Mouse (Mus musculus) midbrain, embryonic 13.5 days (tissue): ENCODE data around the gene Psmd10. TPM values are rescaled to one million over a fixed set of nuclear protein-coding genes. Genes with fewer than 3 reads are reported as not detected.

Experiments
- ATAC-seq: fragments of 200-750 bp; cut with Nextera tagmentation; 2 replicates; pipeline ENCODE4 v1.8.0; 2017; ENCODE audit warnings: mild to moderate bottlenecking, moderate TSS enrichment, moderate library complexity
- H3K27ac ChIP-seq: fragments of 300-500 bp; sonication (generic); 2 replicates; pipeline ENCODE4 v1.5.1; 2015; ENCODE audit warnings: inconsistent platforms, mild to moderate bottlenecking, moderate library complexity
- H3K27me3 ChIP-seq: fragments of 300-500 bp; sonication (generic); 2 replicates; pipeline ENCODE4 v1.6.1; 2015; ENCODE audit warnings: mild to moderate bottlenecking, inconsistent platforms
- H3K36me3 ChIP-seq: fragments of 300-500 bp; sonication (generic); 2 replicates; pipeline ENCODE4 v1.6.1; 2015; ENCODE audit warnings: mild to moderate bottlenecking, inconsistent platforms
- H3K4me1 ChIP-seq: fragments of 300-500 bp; sonication (generic); replicated peaks from 2 replicates; pipeline ENCODE4 v1.6.1; 2015; ENCODE audit warnings: inconsistent platforms
- H3K4me2 ChIP-seq: fragments of 300-500 bp; sonication (generic); replicated peaks from 2 replicates; pipeline ENCODE4 v1.6.1; 2015; ENCODE audit warnings: moderate library complexity, mild to moderate bottlenecking, inconsistent platforms
- H3K4me3 ChIP-seq: fragments of 300-500 bp; sonication (generic); replicated peaks from 2 replicates; pipeline ENCODE4 v1.5.1; 2015; ENCODE audit warnings: mild to moderate bottlenecking, inconsistent platforms
- H3K9ac ChIP-seq: fragments of 300-500 bp; sonication (generic); replicated peaks from 2 replicates; pipeline ENCODE4 v1.6.1; 2015; ENCODE audit warnings: mild to moderate bottlenecking, inconsistent platforms
- H3K9me3 ChIP-seq: fragments of 300-500 bp; sonication (generic); 2 replicates; pipeline ENCODE4 v1.6.1; 2016; ENCODE audit warnings: mild to moderate bottlenecking, inconsistent platforms
- WGBS: fragments of 180-500 bp; shearing (Covaris S2); methylation state at CpG from one replicate; pipeline ENCODE4 v1.1.7; 2015; 5-methylcytosine and 5-hydroxymethylcytosine counted together
- polyA plus RNA-seq: library from polyadenylated mRNA; unstranded; fragments of >200 nt; fragmentation: Nextera tagmentation; extraction: Ambion mirVana; gene quantifications from 2 replicates; pipeline ENCODE4 v1.2.1, GENCODE M21; 2015

Gene Psmd10
- polyA plus RNA-seq, 1 experiment from 2014 or later: 47.1 TPM

DNA sequence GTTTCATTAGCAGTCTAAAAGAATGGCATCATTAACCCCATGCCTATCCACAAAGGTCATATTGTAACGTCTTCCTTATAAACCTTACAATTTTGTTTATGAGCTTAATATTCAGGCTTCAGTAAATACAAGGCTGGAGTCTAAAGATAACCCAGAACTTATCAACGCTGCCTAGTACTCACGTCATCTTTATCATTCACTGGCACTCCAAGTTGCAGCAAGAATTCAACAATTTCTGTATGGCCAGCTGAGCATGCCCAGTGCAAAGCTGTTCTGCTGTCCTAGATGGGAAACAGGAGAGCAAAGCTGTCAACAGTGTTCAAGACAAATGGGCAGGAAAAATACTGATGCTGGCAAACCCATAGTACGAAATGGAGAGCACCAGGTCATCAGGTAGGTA, 2.9 kb downstream of the Psmd10 start:
- WGBS: 88% methylated on average over 4 of the region's 4 CpGs
- Histone ChIP-seq H3K4me2 (no peak overlapping the region), H3K9me3 (no peaks in the 10 kb centered on the region), H3K27ac (no peak overlapping the region), H3K36me3 (0 out of 2 replicates have a peak, but pooled peaks cover 2% of the 10 kb centered on the region), H3K4me1 (0 out of 2 replicates have a peak, but pooled peaks cover 7% of the 10 kb centered on the region), H3K27me3 (peaks cover 44% of the 10 kb centered on the region), H3K9ac (no peak overlapping the region), H3K4me3 (no peak overlapping the region)
- ATAC-seq: no peak

DNA sequence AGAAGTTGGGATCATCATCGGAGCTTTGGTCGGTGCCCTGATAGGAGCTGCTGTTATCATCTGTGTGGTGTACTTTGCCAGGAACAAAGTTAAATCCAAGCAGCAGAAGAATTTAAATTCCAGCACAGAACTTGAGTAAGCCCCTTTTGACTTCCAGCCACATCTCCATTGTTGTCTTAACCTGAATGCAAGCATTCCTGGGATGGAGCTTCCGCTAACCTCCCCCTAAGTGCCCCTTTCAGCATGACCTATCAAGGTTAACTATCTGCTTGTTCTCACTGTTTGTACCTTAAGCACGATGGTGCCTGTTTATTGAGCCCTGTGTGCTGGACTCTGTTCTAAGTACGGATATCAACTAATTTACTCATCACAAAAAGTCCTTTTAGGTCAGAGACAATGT, 20.3 kb downstream of the Psmd10 start:
- no peaks in the 10 kb centered on the region for H3K4me1 ChIP-seq
- no peak overlapping the region for H3K4me3 ChIP-seq
- no peaks in the 10 kb centered on the region for H3K9me3 ChIP-seq
- no peak overlapping the region for H3K4me2 ChIP-seq
- no peak for ATAC-seq
- H3K27ac ChIP-seq: no peak overlapping the region
- peaks cover 57% of the 10 kb centered on the region for H3K27me3 ChIP-seq
- no peak overlapping the region for H3K9ac ChIP-seq
- H3K36me3 ChIP-seq: no peaks in the 10 kb centered on the region
- 77% methylated on average over 5 of the region's 5 CpGs for WGBS

DNA sequence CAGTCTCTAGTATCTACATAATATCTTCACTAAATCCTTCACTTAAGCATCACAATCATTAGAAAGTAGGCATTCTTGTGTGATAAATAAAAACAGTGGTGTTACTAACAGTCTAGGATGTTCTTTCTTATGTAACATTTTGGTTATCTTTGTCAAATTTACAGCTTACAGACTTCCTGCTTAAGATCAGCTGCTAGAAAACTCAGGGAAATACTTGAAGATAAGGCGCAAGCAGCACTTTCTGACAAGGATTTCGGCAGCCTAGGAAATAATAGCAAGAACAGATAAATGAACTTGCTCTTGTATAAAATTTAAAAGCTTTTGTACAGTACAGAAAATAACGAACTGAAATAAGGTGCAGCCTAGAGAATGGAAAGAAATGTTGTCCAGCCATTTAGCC, 23.3 kb downstream of the Psmd10 start:
- Histone ChIP-seq H3K27me3 (peaks cover 54% of the 10 kb centered on the region), H3K36me3 (no peaks in the 10 kb centered on the region)
- WGBS: 85% methylated on average over 3 of the region's 3 CpGs

DNA sequence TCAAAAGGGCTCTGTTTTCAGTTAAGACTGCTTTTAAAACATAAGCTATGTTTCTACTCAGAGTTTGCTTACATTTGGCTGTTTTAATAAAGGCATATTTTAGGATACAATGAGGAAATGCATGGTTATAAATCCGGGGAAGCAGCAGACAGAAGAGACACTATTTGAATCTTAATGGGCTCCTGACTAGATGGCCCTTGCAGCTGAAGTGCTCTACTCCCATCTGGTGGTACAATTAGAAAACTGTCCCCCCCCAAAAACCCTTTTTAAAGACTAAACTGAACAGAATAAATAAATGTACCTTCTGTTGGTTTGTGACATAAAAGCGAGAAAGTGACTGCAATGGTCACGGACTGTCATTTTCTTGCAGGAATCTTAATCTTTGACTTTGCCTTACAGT, 24.5 kb downstream of the Psmd10 start:
- H3K9me3 ChIP-seq: no peaks in the 10 kb centered on the region
- 65% methylated on average over 3 of the region's 3 CpGs for WGBS
- H3K4me2 ChIP-seq: no peak overlapping the region
- peaks cover 53% of the 10 kb centered on the region for H3K27me3 ChIP-seq
- ATAC-seq: no peak
- H3K9ac ChIP-seq: no peak overlapping the region
- H3K4me1 ChIP-seq: no peaks in the 10 kb centered on the region
- no peak overlapping the region for H3K4me3 ChIP-seq
- no peak overlapping the region for H3K27ac ChIP-seq
- H3K36me3 ChIP-seq: no peaks in the 10 kb centered on the region

More for the DNA sequence above, 23.3 kb downstream of the Psmd10 start:
- no peak for ATAC-seq
- Histone ChIP-seq H3K9ac (no peak overlapping the region), H3K4me1 (no peaks in the 10 kb centered on the region), H3K4me3 (no peak overlapping the region), H3K4me2 (no peak overlapping the region), H3K27ac (no peak overlapping the region), H3K9me3 (no peaks in the 10 kb centered on the region)

DNA sequence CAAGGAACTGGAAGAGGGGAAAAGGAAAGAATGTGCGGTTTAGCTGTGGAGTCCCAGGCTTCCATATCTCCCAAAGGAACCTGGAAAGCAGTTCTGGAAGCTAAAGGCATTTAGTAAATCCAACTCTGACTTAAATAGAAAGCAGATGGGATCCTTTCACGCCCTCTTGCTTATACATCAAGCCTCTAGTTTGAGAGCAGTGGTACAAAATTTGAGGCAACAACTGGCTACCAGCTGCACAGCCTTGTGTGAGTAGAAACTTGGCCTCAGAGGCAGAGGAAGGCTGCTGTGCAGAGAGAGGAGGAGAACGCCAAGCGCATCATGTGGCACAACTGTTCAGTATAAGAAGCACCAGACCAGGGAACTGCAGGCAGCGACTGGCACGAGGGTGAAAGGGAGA, 35.2 kb downstream of the Psmd10 start:
- no peak for ATAC-seq
- H3K4me1 ChIP-seq: no peaks in the 10 kb centered on the region
- peaks cover 71% of the 10 kb centered on the region for H3K27me3 ChIP-seq
- H3K9ac ChIP-seq: no peak overlapping the region
- WGBS: 81% methylated on average over 6 of the region's 6 CpGs
- H3K4me2 ChIP-seq: no peak overlapping the region
- no peak overlapping the region for H3K27ac ChIP-seq
- no peaks in the 10 kb centered on the region for H3K9me3 ChIP-seq
- H3K4me3 ChIP-seq: no peak overlapping the region
- no peaks in the 10 kb centered on the region for H3K36me3 ChIP-seq

DNA sequence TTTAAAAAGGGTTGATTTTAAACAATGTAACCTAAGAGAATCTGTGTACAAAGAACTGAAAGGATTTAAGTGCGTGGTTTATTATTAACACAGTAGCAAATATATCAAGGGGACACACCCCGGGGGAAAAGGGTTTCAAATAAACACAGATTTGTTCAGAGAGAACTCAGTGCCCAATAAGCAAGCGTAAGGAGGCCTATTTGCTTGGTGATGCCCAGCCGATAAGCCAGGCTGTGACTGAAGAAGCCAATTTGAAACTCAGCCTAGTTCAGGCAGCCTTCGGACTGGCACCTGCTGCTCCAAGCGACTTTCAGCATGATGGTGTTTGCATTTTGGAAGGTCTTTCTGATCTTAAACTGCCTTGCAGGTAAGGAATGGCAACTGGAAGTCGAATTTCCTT, 49.2 kb downstream of the Psmd10 start, which contains the start of gene Vsig1:
Vsig1 (plus strand) TSS at position 249 of the 400 bp plus-strand sequence.
- no peak within 1 kb of the TSS for H3K4me3 ChIP-seq
- H3K27ac ChIP-seq: no peak within 1 kb of the TSS
- H3K36me3 ChIP-seq: no peaks in the 10 kb centered on the region
- no peaks in the 10 kb centered on the region for H3K4me1 ChIP-seq
- H3K9me3 ChIP-seq: no peaks in the 10 kb centered on the region
- H3K27me3 ChIP-seq: peaks cover 26% of the 10 kb centered on the region
- WGBS: 72% methylated on average over 7 of the region's 7 CpGs
- H3K9ac ChIP-seq: no peak within 1 kb of the TSS
- no peak within 1 kb of the TSS for H3K4me2 ChIP-seq
- ATAC-seq: no peak

DNA sequence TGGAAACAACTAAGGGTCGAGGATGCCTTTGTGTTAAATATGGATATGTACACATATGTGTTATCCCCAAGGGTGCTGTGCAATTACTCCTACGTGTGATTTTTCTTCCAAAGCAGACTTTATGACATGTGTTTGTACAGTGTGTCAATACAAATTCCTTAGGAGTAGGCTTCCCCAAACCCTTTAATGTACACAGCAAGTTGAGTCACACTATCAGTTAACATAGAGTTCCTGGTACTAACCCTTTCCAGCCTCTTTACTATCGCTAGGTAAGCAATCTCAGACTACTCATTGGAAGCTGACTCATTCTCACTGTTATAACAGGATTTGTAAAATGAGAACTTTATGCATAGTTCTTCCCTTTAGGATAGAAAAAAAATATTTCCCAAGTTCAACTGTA, 53.0 kb downstream of the Psmd10 start:
- 90% methylated on average over 3 of the region's 3 CpGs for WGBS
- Histone ChIP-seq H3K9me3 (no peaks in the 10 kb centered on the region), H3K36me3 (no peaks in the 10 kb centered on the region), H3K9ac (no peak overlapping the region), H3K4me2 (no peak overlapping the region), H3K27me3 (peaks cover 26% of the 10 kb centered on the region), H3K4me3 (no peak overlapping the region), H3K27ac (no peak overlapping the region), H3K4me1 (no peaks in the 10 kb centered on the region)
- no peak for ATAC-seq

Other genes starting within 250 kb of the Psmd10 start
- not detected in 2 replicates for gene Tex13b, start 143.3 kb downstream of the Psmd10 start, polyA plus RNA-seq
- gene Vsig1, start 49.1 kb downstream of the Psmd10 start, polyA plus RNA-seq: not detected in 2 replicates
- 12.2 and 13.3 TPM in 2 replicates for gene Atg4a, start 179 bp upstream of the Psmd10 start, polyA plus RNA-seq